Mouse (Mus musculus) G1E (cell line): ENCODE data around the gene Optc.

Source experiments
- CTCF ChIP-seq: IDR thresholded peaks from 2 replicates; pipeline ENCODE4 v1.5.1; 2012; ENCODE audit warnings: low read depth, low read length, inconsistent platforms, mixed read lengths
- GATA1 ChIP-seq: IDR thresholded peaks from 2 replicates; pipeline ENCODE4 v1.6.1; 2012; ENCODE audit warnings: borderline replicate concordance, low read length, inconsistent platforms, mixed read lengths
- GATA2 ChIP-seq: IDR thresholded peaks from 2 replicates; pipeline ENCODE4 v1.6.1; 2012; ENCODE audit warnings: low read depth, low read length, inconsistent platforms, borderline replicate concordance
- POLR2AphosphoS5 ChIP-seq: IDR thresholded peaks from 2 replicates; pipeline ENCODE4 v1.6.1; 2012; ENCODE audit warnings: low read depth, low read length, inconsistent platforms; ENCODE audit not compliant: insufficient replicate concordance
- TAL1 ChIP-seq: conservative IDR thresholded peaks from 2 replicates; pipeline ENCODE4 v1.6.1; 2012; ENCODE audit warnings: low read depth, low read length, inconsistent platforms, mixed read lengths

GRCm38 (mm10) chr1:133900825-133901224, 7.0 kb downstream of the Optc start:
- TF ChIP-seq GATA2, result no peak
- no peak for TF ChIP-seq CTCF
- no peak for TF ChIP-seq TAL1
- no peak for TF ChIP-seq GATA1
- no peak for TF ChIP-seq POLR2AphosphoS5
